Mouse (Mus musculus): ENCODE measurements at regions not wholly inside any gene's neighbourhood (a gene's known extent, or its start where the extent isn't known, plus 50 kb on each side); places are given as distances from the start of the nearest gene placed in this dataset.
"Not testable (repeated sequence)": the region's sequence is repeated elsewhere in the genome, so short reads cannot be mapped to it uniquely, and the experiment has no call there.

- 87% methylated on average over 2 of the region's 2 CpGs for WGBS
- DNase-seq (ENCODE audit: low spot score): no peak
- H3K36me3 ChIP-seq: no peaks in the 10 kb centered on the region
- no peaks in the 10 kb centered on the region for H3K9me3 ChIP-seq (replicated peaks)
- H3K27ac ChIP-seq (replicated peaks): no peak overlapping the region
- no peak overlapping the region for H3K4me3 ChIP-seq
- H3K4me1 ChIP-seq: no peaks in the 10 kb centered on the region
- no peaks in the 10 kb centered on the region for H3K27me3 ChIP-seq (ENCODE audit: low read depth, poor library complexity, severe bottlenecking)
These were observed 221.3 kb downstream of the Prdm13 start for GRCm38 (mm10) chr4:21464456-21464855.

GRCm38 (mm10) chr4:21441274-21441673 lies 244.5 kb downstream of the Prdm13 start:
- no peaks in the 10 kb centered on the region for H3K4me1 ChIP-seq
- DNase-seq (ENCODE audit: low spot score): no peak
- H3K36me3 ChIP-seq: no peaks in the 10 kb centered on the region
- H3K9me3 ChIP-seq (replicated peaks): no peaks in the 10 kb centered on the region
- no peak overlapping the region for H3K27ac ChIP-seq (replicated peaks)
- H3K27me3 ChIP-seq (ENCODE audit: low read depth, poor library complexity, severe bottlenecking): no peaks in the 10 kb centered on the region
- no peak overlapping the region for H3K4me3 ChIP-seq

- Histone ChIP-seq H3K4me3 (no peak overlapping the region), H3K27ac (replicated peaks) (no peak overlapping the region), H3K36me3 (no peaks in the 10 kb centered on the region), H3K9me3 (replicated peaks) (no peaks in the 10 kb centered on the region), H3K27me3 (ENCODE audit: low read depth, poor library complexity, severe bottlenecking) (no peaks in the 10 kb centered on the region), H3K4me1 (no peaks in the 10 kb centered on the region)
- 30% methylated on average over 2 of the region's 2 CpGs for WGBS
- DNase-seq (ENCODE audit: low spot score): no peak
These were observed 249.1 kb downstream of the Prdm13 start for GRCm38 (mm10) chr4:21436710-21437109.

GRCm38 (mm10) chr4:21407850-21408249 lies 277.9 kb downstream of the Prdm13 start:
- no peaks in the 10 kb centered on the region for H3K36me3 ChIP-seq

GRCm38 (mm10) chr4:21369314-21369713 lies 316.4 kb downstream of the Prdm13 start:
- H3K36me3 ChIP-seq: no peaks in the 10 kb centered on the region
- H3K9me3 ChIP-seq (replicated peaks): no peaks in the 10 kb centered on the region
- no peak overlapping the region for H3K27ac ChIP-seq (replicated peaks)
- no peak overlapping the region for H3K4me3 ChIP-seq
- no peaks in the 10 kb centered on the region for H3K27me3 ChIP-seq (ENCODE audit: low read depth, poor library complexity, severe bottlenecking)
- H3K4me1 ChIP-seq: no peaks in the 10 kb centered on the region
- DNase-seq (ENCODE audit: low spot score): no peak
- WGBS: 95% methylated on average over 1 of the region's 1 CpGs

More at GRCm38 (mm10) chr4:21407850-21408249, 277.9 kb downstream of the Prdm13 start:
- Histone ChIP-seq H3K27ac (replicated peaks) (no peak overlapping the region), H3K9me3 (replicated peaks) (no peaks in the 10 kb centered on the region), H3K4me3 (no peak overlapping the region), H3K4me1 (no peaks in the 10 kb centered on the region), H3K27me3 (ENCODE audit: low read depth, poor library complexity, severe bottlenecking) (no peaks in the 10 kb centered on the region)
- DNase-seq (ENCODE audit: low spot score): no peak

GRCm38 (mm10) chr4:21368234-21369021 lies 317.3 kb downstream of the Prdm13 start:
- no peaks in the 10 kb centered on the region for H3K36me3 ChIP-seq
- no peak overlapping the region for H3K4me3 ChIP-seq
- no peaks in the 10 kb centered on the region for H3K4me1 ChIP-seq
- H3K27me3 ChIP-seq (ENCODE audit: low read depth, poor library complexity, severe bottlenecking): no peaks in the 10 kb centered on the region
- no peaks in the 10 kb centered on the region for H3K9me3 ChIP-seq (replicated peaks)
- WGBS: 70% methylated on average over 11 of the region's 11 CpGs
- DNase-seq (ENCODE audit: low spot score): peak; percentile 11
- H3K27ac ChIP-seq (replicated peaks): no peak overlapping the region

- no peaks in the 10 kb centered on the region for H3K9me3 ChIP-seq (replicated peaks)
- DNase-seq (ENCODE audit: low spot score): no peak
- WGBS: 66% methylated on average over 1 of the region's 1 CpGs
These were observed 364.0 kb downstream of the Prdm13 start for GRCm38 (mm10) chr4:21321769-21322168.

GRCm38 (mm10) chr4:21309239-21309638 lies 376.5 kb downstream of the Prdm13 start:
- H3K9me3 ChIP-seq (replicated peaks); H3K4me3 ChIP-seq; H3K27ac ChIP-seq (replicated peaks); DNase-seq (ENCODE audit: low spot score); H3K36me3 ChIP-seq; H3K4me1 ChIP-seq; H3K27me3 ChIP-seq (ENCODE audit: low read depth, poor library complexity, severe bottlenecking): not testable (repeated sequence)
- 91% methylated on average over 2 of the region's 2 CpGs for WGBS

More at GRCm38 (mm10) chr4:21321769-21322168, 364.0 kb downstream of the Prdm13 start:
- Histone ChIP-seq H3K4me3 (no peak overlapping the region), H3K27me3 (ENCODE audit: low read depth, poor library complexity, severe bottlenecking) (no peaks in the 10 kb centered on the region), H3K4me1 (no peaks in the 10 kb centered on the region), H3K27ac (replicated peaks) (no peak overlapping the region), H3K36me3 (no peaks in the 10 kb centered on the region)

GRCm38 (mm10) chr4:21307476-21308011 lies 378.2 kb downstream of the Prdm13 start:
- 90% methylated on average over 3 of the region's 3 CpGs for WGBS

GRCm38 (mm10) chr4:21300141-21300540 lies 385.6 kb downstream of the Prdm13 start:
- Histone ChIP-seq H3K36me3 (no peaks in the 10 kb centered on the region), H3K27ac (replicated peaks) (no peak overlapping the region), H3K4me3 (no peak overlapping the region), H3K9me3 (replicated peaks) (no peaks in the 10 kb centered on the region), H3K27me3 (ENCODE audit: low read depth, poor library complexity, severe bottlenecking) (no peaks in the 10 kb centered on the region), H3K4me1 (no peaks in the 10 kb centered on the region)
- no peak for DNase-seq (ENCODE audit: low spot score)

More at GRCm38 (mm10) chr4:21307476-21308011, 378.2 kb downstream of the Prdm13 start:
- H3K36me3 ChIP-seq: no peaks in the 10 kb centered on the region
- no peak overlapping the region for H3K4me3 ChIP-seq
- no peak overlapping the region for H3K27ac ChIP-seq (replicated peaks)
- no peaks in the 10 kb centered on the region for H3K27me3 ChIP-seq (ENCODE audit: low read depth, poor library complexity, severe bottlenecking)
- H3K9me3 ChIP-seq (replicated peaks): no peaks in the 10 kb centered on the region
- H3K4me1 ChIP-seq: no peaks in the 10 kb centered on the region
- no peak for DNase-seq (ENCODE audit: low spot score)

- Histone ChIP-seq H3K9me3 (replicated peaks) (no peaks in the 10 kb centered on the region), H3K27me3 (ENCODE audit: low read depth, poor library complexity, severe bottlenecking) (no peaks in the 10 kb centered on the region), H3K36me3 (no peaks in the 10 kb centered on the region), H3K4me3 (no peak overlapping the region), H3K4me1 (no peaks in the 10 kb centered on the region), H3K27ac (replicated peaks) (no peak overlapping the region)
- 75% methylated on average over 2 of the region's 2 CpGs for WGBS
- no peak for DNase-seq (ENCODE audit: low spot score)
These were observed 418.5 kb downstream of the Prdm13 start for GRCm38 (mm10) chr4:21267302-21267701.

GRCm38 (mm10) chr4:21266886-21267285 lies 418.9 kb downstream of the Prdm13 start:
- Histone ChIP-seq H3K36me3 (no peaks in the 10 kb centered on the region), H3K4me3 (no peak overlapping the region), H3K9me3 (replicated peaks) (no peaks in the 10 kb centered on the region), H3K27ac (replicated peaks) (no peak overlapping the region), H3K4me1 (no peaks in the 10 kb centered on the region), H3K27me3 (ENCODE audit: low read depth, poor library complexity, severe bottlenecking) (no peaks in the 10 kb centered on the region)
- DNase-seq (ENCODE audit: low spot score): no peak

- H3K9me3 ChIP-seq (replicated peaks): no peaks in the 10 kb centered on the region
- H3K27ac ChIP-seq (replicated peaks): no peak overlapping the region
- 72% methylated on average over 2 of the region's 2 CpGs for WGBS
- no peak overlapping the region for H3K4me3 ChIP-seq
- H3K27me3 ChIP-seq (ENCODE audit: low read depth, poor library complexity, severe bottlenecking): no peaks in the 10 kb centered on the region
- no peaks in the 10 kb centered on the region for H3K36me3 ChIP-seq
- H3K4me1 ChIP-seq: no peaks in the 10 kb centered on the region
- DNase-seq (ENCODE audit: low spot score): no peak
These were observed 435.4 kb downstream of the Prdm13 start for GRCm38 (mm10) chr4:21250396-21250795.

All from midbrain, embryonic 10.5 days (tissue).